Mouse (Mus musculus) embryonic facial prominence, embryonic 12.5 days (tissue): ENCODE results near the gene Ncdn. TPM values are rescaled to one million over a fixed set of nuclear protein-coding genes. Genes with fewer than 3 reads are reported as not detected.

Experiments used
- ATAC-seq: fragments of 200-750 bp; cut with Nextera tagmentation; 2 replicates; pipeline ENCODE4 v1.8.0; 2017; ENCODE audit not compliant: insufficient number of reproducible peaks, insufficient read depth, low FRiP score, low TSS enrichment
- H3K27ac ChIP-seq: fragments of 300-500 bp; sonication (generic); 2 replicates; pipeline ENCODE4 v1.5.1; 2016; ENCODE audit warnings: mild to moderate bottlenecking
- H3K27me3 ChIP-seq: fragments of 300-500 bp; sonication (generic); 2 replicates; pipeline ENCODE4 v1.6.1; 2016; ENCODE audit warnings: mild to moderate bottlenecking, moderate library complexity
- H3K36me3 ChIP-seq: fragments of 300-500 bp; sonication (generic); 2 replicates; pipeline ENCODE4 v1.6.1; 2016; ENCODE audit warnings: mild to moderate bottlenecking
- H3K4me1 ChIP-seq: fragments of 300-500 bp; sonication (generic); 2 replicates; pipeline ENCODE4 v1.6.1; 2016
- H3K4me2 ChIP-seq: fragments of 300-500 bp; sonication (generic); replicated peaks from 2 replicates; pipeline ENCODE4 v1.6.1; 2016; ENCODE audit warnings: mild to moderate bottlenecking, moderate library complexity
- H3K4me3 ChIP-seq: fragments of 300-500 bp; sonication (generic); 2 replicates; pipeline ENCODE4 v1.5.1; 2016; ENCODE audit warnings: mild to moderate bottlenecking
- H3K9ac ChIP-seq: fragments of 300-500 bp; sonication (generic); 2 replicates; pipeline ENCODE4 v1.6.1; 2016; ENCODE audit warnings: mild to moderate bottlenecking, moderate library complexity
- H3K9me3 ChIP-seq: fragments of 300-500 bp; sonication (generic); 2 replicates; pipeline ENCODE4 v1.6.1; 2016; ENCODE audit warnings: mild to moderate bottlenecking, moderate library complexity
- WGBS: fragments of 180-500 bp; shearing (Covaris S2); methylation state at CpG from one replicate; pipeline ENCODE4 v1.1.7; 2016; 5-methylcytosine and 5-hydroxymethylcytosine counted together
- polyA plus RNA-seq: library from polyadenylated mRNA; unstranded; fragments of >200 nt; fragmentation: Nextera tagmentation; extraction: Ambion mirVana; gene quantifications from 2 replicates; pipeline ENCODE4 v1.2.1, GENCODE M21; 2016

Ncdn gene
- polyA plus RNA-seq, 1 experiment from 2014 or later: 35.2 TPM

- H3K9ac ChIP-seq: no peak overlapping the region
- H3K4me2 ChIP-seq: no peak overlapping the region
- H3K4me3 ChIP-seq: no peak overlapping the region
- H3K36me3 ChIP-seq: peaks cover 5% of the 10 kb centered on the region; the same call in 1 of the 2 replicates
- WGBS: 88% methylated on average over 9 of the region's 9 CpGs
- no peaks in the 10 kb centered on the region for H3K27me3 ChIP-seq
- H3K27ac ChIP-seq: no peak overlapping the region
- H3K9me3 ChIP-seq: no peaks in the 10 kb centered on the region
- no peak for ATAC-seq
- no peaks in the 10 kb centered on the region for H3K4me1 ChIP-seq
Measured at GRCm38 (mm10) chr4:126769800-126770563, 16.7 kb upstream of the Ncdn start.

GRCm38 (mm10) chr4:126763483-126763882 lies 10.2 kb upstream of the Ncdn start:
- no peak overlapping the region for H3K9ac ChIP-seq
- no peaks in the 10 kb centered on the region for H3K9me3 ChIP-seq
- no peaks in the 10 kb centered on the region for H3K4me1 ChIP-seq
- ATAC-seq: no peak
- H3K36me3 ChIP-seq: peaks cover 19% of the 10 kb centered on the region
- no peak overlapping the region for H3K27ac ChIP-seq
- H3K4me3 ChIP-seq: no peak overlapping the region
- H3K4me2 ChIP-seq: no peak overlapping the region
- no peaks in the 10 kb centered on the region for H3K27me3 ChIP-seq
- WGBS: 81% methylated on average over 2 of the region's 2 CpGs

- no peaks in the 10 kb centered on the region for H3K27me3 ChIP-seq
- no peak overlapping the region for H3K4me2 ChIP-seq
- H3K4me3 ChIP-seq: no peak overlapping the region
- no peaks in the 10 kb centered on the region for H3K4me1 ChIP-seq
- 82% methylated on average over 11 of the region's 11 CpGs for WGBS
- ATAC-seq: no peak
- H3K9ac ChIP-seq: no peak overlapping the region
- H3K36me3 ChIP-seq: peaks cover 19% of the 10 kb centered on the region
- H3K27ac ChIP-seq: no peak overlapping the region
- H3K9me3 ChIP-seq: no peaks in the 10 kb centered on the region
Measured at GRCm38 (mm10) chr4:126762586-126763359, 9.5 kb upstream of the Ncdn start.

- Histone ChIP-seq H3K4me2 (no peak overlapping the region), H3K4me1 (peaks cover 4% of the 10 kb centered on the region; the same call in 1 of the 2 replicates), H3K27me3 (no peaks in the 10 kb centered on the region), H3K9ac (no peak overlapping the region), H3K27ac (no peak overlapping the region), H3K36me3 (peaks cover 19% of the 10 kb centered on the region), H3K9me3 (no peaks in the 10 kb centered on the region), H3K4me3 (no peak overlapping the region)
- 90% methylated on average over 2 of the region's 2 CpGs for WGBS
- no peak for ATAC-seq
Measured at GRCm38 (mm10) chr4:126759435-126759834, 6.2 kb upstream of the Ncdn start.

GRCm38 (mm10) chr4:126758299-126758698 lies 5.1 kb upstream of the Ncdn start:
- Histone ChIP-seq H3K4me2 (no peak overlapping the region), H3K4me3 (no peak overlapping the region), H3K36me3 (peaks cover 19% of the 10 kb centered on the region), H3K4me1 (peaks cover 7% of the 10 kb centered on the region; the same call in 1 of the 2 replicates), H3K27me3 (no peaks in the 10 kb centered on the region), H3K9me3 (no peaks in the 10 kb centered on the region), H3K27ac (no peak overlapping the region), H3K9ac (no peak overlapping the region)
- 84% methylated on average over 5 of the region's 5 CpGs for WGBS
- no peak for ATAC-seq

- no peak overlapping the region for H3K4me2 ChIP-seq
- H3K27ac ChIP-seq: no peak overlapping the region
- WGBS: 87% methylated on average over 4 of the region's 4 CpGs
- peaks cover 16% of the 10 kb centered on the region for H3K4me1 ChIP-seq
- H3K4me3 ChIP-seq: no peak overlapping the region
- no peak for ATAC-seq
- H3K27me3 ChIP-seq: no peaks in the 10 kb centered on the region
- H3K9me3 ChIP-seq: no peaks in the 10 kb centered on the region
- H3K36me3 ChIP-seq: peaks cover 16% of the 10 kb centered on the region
- no peak overlapping the region for H3K9ac ChIP-seq
Measured at GRCm38 (mm10) chr4:126756766-126757165, 3.5 kb upstream of the Ncdn start.

- no peaks in the 10 kb centered on the region for H3K27me3 ChIP-seq
- H3K4me2 ChIP-seq: peak overlapping the region; percentile 99
- H3K4me1 ChIP-seq: peaks cover 23% of the 10 kb centered on the region
- no peaks in the 10 kb centered on the region for H3K9me3 ChIP-seq
- H3K4me3 ChIP-seq: peak overlapping the region; percentile 94
- no peak overlapping the region for H3K9ac ChIP-seq
- H3K27ac ChIP-seq: no peak overlapping the region
- H3K36me3 ChIP-seq: peaks cover 17% of the 10 kb centered on the region
- 54% methylated on average over 12 of the region's 12 CpGs for WGBS
- no peak for ATAC-seq
Measured at GRCm38 (mm10) chr4:126754736-126755374, 1.6 kb upstream of the Ncdn start.

GRCm38 (mm10) chr4:126754231-126754611 lies 983 bp upstream of the Ncdn start:
- Histone ChIP-seq H3K9ac (peak overlapping the region; percentile 80), H3K27ac (peak overlapping the region; percentile 94), H3K4me2 (peak overlapping the region; percentile 99), H3K27me3 (no peaks in the 10 kb centered on the region), H3K9me3 (no peaks in the 10 kb centered on the region), H3K36me3 (peaks cover 17% of the 10 kb centered on the region), H3K4me1 (peaks cover 24% of the 10 kb centered on the region), H3K4me3 (peak overlapping the region; percentile 94)
- ATAC-seq: no peak
- 2% methylated on average over 12 of the region's 12 CpGs for WGBS

- peaks cover 28% of the 10 kb centered on the region for H3K4me1 ChIP-seq
- peak overlapping the region; percentile 94 for H3K4me3 ChIP-seq
- under 1% methylated on average over 23 of the region's 23 CpGs for WGBS
- ATAC-seq: no peak
- peak overlapping the region; percentile 80 for H3K9ac ChIP-seq
- peak overlapping the region; percentile 99 for H3K4me2 ChIP-seq
- no peaks in the 10 kb centered on the region for H3K9me3 ChIP-seq
- H3K27ac ChIP-seq: peak overlapping the region; percentile 94; the same call in 1 of the 2 replicates
- no peaks in the 10 kb centered on the region for H3K27me3 ChIP-seq
- H3K36me3 ChIP-seq: peaks cover 29% of the 10 kb centered on the region
Measured at GRCm38 (mm10) chr4:126752608-126753141, 563 bp downstream of the Ncdn start.

GRCm38 (mm10) chr4:126752024-126752607 lies 1.1 kb downstream of the Ncdn start:
- 6% methylated on average over 13 of the region's 13 CpGs for WGBS
- H3K4me2 ChIP-seq: peak overlapping the region; percentile 99
- ATAC-seq: no peak
- H3K4me3 ChIP-seq: peak overlapping the region; percentile 94
- no peak overlapping the region for H3K27ac ChIP-seq
- H3K4me1 ChIP-seq: peaks cover 28% of the 10 kb centered on the region
- H3K9me3 ChIP-seq: no peaks in the 10 kb centered on the region
- no peaks in the 10 kb centered on the region for H3K27me3 ChIP-seq
- H3K36me3 ChIP-seq: peaks cover 33% of the 10 kb centered on the region
- H3K9ac ChIP-seq: peak overlapping the region; percentile 80

- WGBS: 52% methylated on average over 10 of the region's 10 CpGs
- H3K36me3 ChIP-seq: peaks cover 38% of the 10 kb centered on the region
- H3K27ac ChIP-seq: no peak overlapping the region
- peak overlapping the region; percentile 99 for H3K4me2 ChIP-seq
- no peaks in the 10 kb centered on the region for H3K9me3 ChIP-seq
- no peaks in the 10 kb centered on the region for H3K27me3 ChIP-seq
- peak overlapping the region; percentile 80 for H3K9ac ChIP-seq
- no peak for ATAC-seq
- H3K4me3 ChIP-seq: peak overlapping the region; percentile 94
- H3K4me1 ChIP-seq: peaks cover 28% of the 10 kb centered on the region
Measured at GRCm38 (mm10) chr4:126751556-126752023, 1.6 kb downstream of the Ncdn start.
